In genomic region chr13:60170898-60171715, GRCm38 (mm10) we compare ENCODE assay signal across 10 mouse cellular contexts. TPM values are rescaled to one million over a fixed set of nuclear protein-coding genes. Genes with fewer than 3 reads are reported as not detected.
A peak's percentile ranks its signal among the peaks of the same experiment; 100 is the strongest.
DNase-seq lines count a peak whose midpoint lies in the region; ATAC-seq lines count a peak whose summit lies in the region.
"Had no signal": no experiment of that assay in that cellular context is flagged by ENCODE, and none has a peak within 500 bp of the region (broad histone marks: within the 10 kb centered on the region; RNA-seq: fewer than 3 reads in every experiment).

No protein-coding gene starts in this region.

- H3K4me2 ChIP-seq in kidney, embryonic 15.5 days, result no peak overlapping the region
- 0 out of 2 replicates have a peak overlapping the region, but pooled peaks have one; percentile 6 for H3K4me2 ChIP-seq in hindbrain, embryonic 13.5 days
- H3K4me2 ChIP-seq: liver, embryonic 12.5 days had no signal

- H3K27me3 ChIP-seq in kidney, embryonic 15.5 days, result peaks cover 9% of the 10 kb centered on the region
- peaks cover 32% of the 10 kb centered on the region for H3K27me3 ChIP-seq in hindbrain, embryonic 13.5 days

- 57% methylated on average over 21 of the region's 21 CpGs for WGBS in kidney, embryonic 15.5 days
- WGBS in hindbrain, embryonic 13.5 days, result 17% methylated on average over 21 of the region's 21 CpGs

- peak overlapping the region; percentile 59; the same call in 1 of the 2 replicates for H3K27ac ChIP-seq in kidney, embryonic 15.5 days
- H3K27ac ChIP-seq in hindbrain, embryonic 13.5 days, result no peak overlapping the region
- H3K27ac ChIP-seq: liver, embryonic 12.5 days had no signal

- H3K4me1 ChIP-seq in kidney, embryonic 15.5 days, result peaks cover 31% of the 10 kb centered on the region
- H3K4me1 ChIP-seq in hindbrain, embryonic 13.5 days (replicated peaks), result peaks cover 46% of the 10 kb centered on the region

- ATAC-seq in kidney, embryonic 15.5 days (replicated peaks; ENCODE audit: low FRiP score), result no peak
- no peak for ATAC-seq in hindbrain, embryonic 13.5 days (ENCODE audit: low FRiP score)
- ATAC-seq: liver, embryonic 12.5 days had no signal

- no peak overlapping the region for H3K9ac ChIP-seq in kidney, embryonic 15.5 days
- H3K9ac ChIP-seq in hindbrain, embryonic 13.5 days, result no peak overlapping the region
- H3K9ac ChIP-seq: liver, embryonic 12.5 days had no signal

- no peak overlapping the region for H3K4me3 ChIP-seq in kidney, embryonic 15.5 days (replicated peaks)
- H3K4me3 ChIP-seq in hindbrain, embryonic 13.5 days, result no peak overlapping the region
- H3K4me3 ChIP-seq: liver, embryonic 12.5 days; megakaryocyte, embryonic 14.5 days had no signal

- DNase-seq in kidney, adult 9 months, result no peak
- peak; percentile 84 for DNase-seq in embryo, embryonic 10.5 days (ENCODE audit: low spot score)
- DNase-seq in retina, embryonic 14.5 days (ENCODE audit: low spot score), result peak; percentile 53
- no peak for DNase-seq in cerebellum, adult 8-10 months
- DNase-seq in heart, adult 18-20 months, result no peak
- DNase-seq: cerebellum, adult 11 months had no signal

- no peaks in the 10 kb centered on the region for H3K36me3 ChIP-seq in kidney, embryonic 15.5 days
- H3K36me3 ChIP-seq in hindbrain, embryonic 13.5 days, result no peaks in the 10 kb centered on the region
- H3K36me3 ChIP-seq: liver, embryonic 12.5 days had no signal

- no peaks in the 10 kb centered on the region for H3K9me3 ChIP-seq in kidney, embryonic 15.5 days (replicated peaks)
- H3K9me3 ChIP-seq in hindbrain, embryonic 13.5 days, result 0 out of 2 replicates have a peak, but pooled peaks cover 2% of the 10 kb centered on the region
- H3K9me3 ChIP-seq: liver, embryonic 12.5 days had no signal

RNA-seq across cellular contexts. Expression of gene Gas1, which starts 6.1 kb away (rescaled TPM):
- polyA plus RNA-seq in kidney, embryonic 15.5 days (2015; fragmentation: Nextera tagmentation; extraction: Ambion mirVana), result 94.2 and 102 TPM in 2 replicates
- polyA plus RNA-seq in hindbrain, embryonic 13.5 days (2015; fragmentation: Nextera tagmentation; extraction: Ambion mirVana), result 17.0 and 19.1 TPM in 2 replicates
- 10 to 100 TPM; 23.9 to 26.0 TPM for total RNA-seq in heart, adult 18-20 months (2021)

Comparison
In these comparisons a context has a peak if more than half of its experiments do, and no peak if none do; other contexts are left out.
1. DNase-seq: peak in embryo, embryonic 10.5 days (single experiment) and retina, embryonic 14.5 days (single experiment); none in kidney, adult 9 months (single experiment), cerebellum, adult 8-10 months (single experiment) and heart, adult 18-20 months (0 of 2).